Mouse (Mus musculus) hindbrain, embryonic 16.5 days (tissue): ENCODE measurements around the gene Tspan1. TPM values are rescaled to one million over a fixed set of nuclear protein-coding genes. Genes with fewer than 3 reads are reported as not detected.
A peak's percentile ranks its signal among the peaks of the same experiment; 100 is the strongest.

Experiments used
- ATAC-seq: fragments of 200-750 bp; cut with Nextera tagmentation; 2 replicates; pipeline ENCODE4 v1.8.0; 2017; ENCODE audit warnings: moderate TSS enrichment, moderate library complexity
- H3K27ac ChIP-seq: fragments of 300-500 bp; sonication (generic); 2 replicates; pipeline ENCODE4 v1.5.1; 2014; ENCODE audit warnings: low read depth, mild to moderate bottlenecking, control low read depth, low read length, moderate library complexity
- H3K27me3 ChIP-seq: fragments of 300-500 bp; sonication (generic); replicated peaks from 2 replicates; pipeline ENCODE4 v1.6.1; 2014; ENCODE audit warnings: low read length; ENCODE audit not compliant: control insufficient read depth, insufficient read depth
- H3K36me3 ChIP-seq: fragments of 300-500 bp; sonication (generic); 2 replicates; pipeline ENCODE4 v1.6.1; 2014; ENCODE audit warnings: mild to moderate bottlenecking, low read length, moderate library complexity, mixed read lengths; ENCODE audit not compliant: control insufficient read depth, insufficient read depth
- H3K4me1 ChIP-seq: fragments of 300-500 bp; sonication (generic); 2 replicates; pipeline ENCODE4 v1.6.1; 2014; ENCODE audit warnings: low read depth, low read length; ENCODE audit not compliant: control insufficient read depth, insufficient read depth
- H3K4me2 ChIP-seq: fragments of 300-500 bp; sonication (generic); 2 replicates; pipeline ENCODE4 v1.6.1; 2014; ENCODE audit warnings: mild to moderate bottlenecking, low read length, control low read depth, moderate library complexity
- H3K4me3 ChIP-seq: fragments of 300-500 bp; sonication (generic); 2 replicates; pipeline ENCODE4 v1.5.1; 2014; ENCODE audit warnings: mild to moderate bottlenecking, low read length, control low read depth, moderate library complexity
- H3K9ac ChIP-seq: fragments of 300-500 bp; sonication (generic); 2 replicates; pipeline ENCODE4 v1.6.1; 2014; ENCODE audit warnings: low read depth, mild to moderate bottlenecking, control low read depth, low read length, moderate library complexity
- H3K9me3 ChIP-seq: fragments of 300-500 bp; sonication (generic); 2 replicates; pipeline ENCODE4 v1.6.1; 2014; ENCODE audit warnings: mild to moderate bottlenecking, low read length, moderate library complexity; ENCODE audit not compliant: control insufficient read depth
- WGBS: fragments of 180-500 bp; shearing (Covaris S2); extraction: QIAGEN DNeasy Blood & Tissue Kit; methylation state at CpG from one replicate; pipeline ENCODE4 v1.1.7; 2014; 5-methylcytosine and 5-hydroxymethylcytosine counted together
- polyA plus RNA-seq: library from polyadenylated mRNA; unstranded; fragments of >200 nt; fragmentation: Nextera tagmentation; extraction: Ambion mirVana; gene quantifications from 2 replicates; pipeline ENCODE4 v1.2.1, GENCODE M21; 2015

Tspan1 gene
- polyA plus RNA-seq, 1 experiment from 2014 or later = 0.63 TPM

- 96% methylated on average over 15 of the region's 15 CpGs for WGBS
- Histone ChIP-seq H3K36me3 (peaks cover 40% of the 10 kb centered on the region), H3K4me1 (peaks cover 11% of the 10 kb centered on the region), H3K27me3 (no peaks in the 10 kb centered on the region), H3K4me2 (no peak overlapping the region), H3K9me3 (no peaks in the 10 kb centered on the region), H3K4me3 (no peak overlapping the region), H3K9ac (no peak overlapping the region), H3K27ac (no peak overlapping the region)
- ATAC-seq = no peak
These were observed 14.7 kb downstream of the Tspan1 start for GRCm38 (mm10) chr4:116152702-116153101.

GRCm38 (mm10) chr4:116151238-116151637 is 16.2 kb downstream of the Tspan1 start, which contains the start of gene Lurap1:
Lurap1 (minus strand) TSS chr4:116151338.
- Histone ChIP-seq H3K9ac (peak within 1 kb of the TSS; percentile 95), H3K4me1 (peaks cover 11% of the 10 kb centered on the region), H3K27ac (peak within 1 kb of the TSS; percentile 90), H3K9me3 (no peaks in the 10 kb centered on the region), H3K4me3 (peak within 1 kb of the TSS; percentile 83), H3K4me2 (peak within 1 kb of the TSS; percentile 82), H3K27me3 (no peaks in the 10 kb centered on the region), H3K36me3 (peaks cover 27% of the 10 kb centered on the region)
- no peak for ATAC-seq
- WGBS = 80% methylated on average over 6 of the region's 6 CpGs

GRCm38 (mm10) chr4:116150862-116151221 is 16.6 kb downstream of the Tspan1 start:
- 0 out of 2 replicates have a peak, but pooled peaks have one; percentile 18 for ATAC-seq
- WGBS = 13% methylated on average over 4 of the region's 4 CpGs
- Histone ChIP-seq H3K36me3 (peaks cover 23% of the 10 kb centered on the region), H3K4me3 (peak overlapping the region; percentile 83), H3K9ac (peak overlapping the region; percentile 95), H3K27ac (peak overlapping the region; percentile 90), H3K9me3 (no peaks in the 10 kb centered on the region), H3K27me3 (no peaks in the 10 kb centered on the region), H3K4me1 (peaks cover 11% of the 10 kb centered on the region), H3K4me2 (peak overlapping the region; percentile 82)

GRCm38 (mm10) chr4:116150156-116150861 is 17.1 kb downstream of the Tspan1 start:
- H3K9ac ChIP-seq = peak overlapping the region; percentile 95
- peak overlapping the region; percentile 90 for H3K27ac ChIP-seq
- peak overlapping the region; percentile 83 for H3K4me3 ChIP-seq
- peak; percentile 92 for ATAC-seq
- no peaks in the 10 kb centered on the region for H3K27me3 ChIP-seq
- H3K4me2 ChIP-seq = peak overlapping the region; percentile 82
- peaks cover 11% of the 10 kb centered on the region for H3K4me1 ChIP-seq
- no peaks in the 10 kb centered on the region for H3K9me3 ChIP-seq
- H3K36me3 ChIP-seq = peaks cover 20% of the 10 kb centered on the region; the same call in 1 of the 2 replicates
- WGBS = 0% methylated on average over 42 of the region's 73 CpGs

GRCm38 (mm10) chr4:116149812-116150155 is 17.6 kb downstream of the Tspan1 start:
- Histone ChIP-seq H3K9ac (peak overlapping the region; percentile 95), H3K27ac (peak overlapping the region; percentile 90), H3K4me1 (peaks cover 11% of the 10 kb centered on the region), H3K27me3 (no peaks in the 10 kb centered on the region), H3K4me3 (peak overlapping the region; percentile 83), H3K4me2 (peak overlapping the region; percentile 82), H3K9me3 (no peaks in the 10 kb centered on the region), H3K36me3 (peaks cover 15% of the 10 kb centered on the region; the same call in 1 of the 2 replicates)
- peak; percentile 21; the same call in 1 of the 2 replicates for ATAC-seq
- WGBS = 24% methylated on average over 6 of the region's 6 CpGs

GRCm38 (mm10) chr4:116143891-116144717 is 23.3 kb downstream of the Tspan1 start:
- H3K27me3 ChIP-seq = no peaks in the 10 kb centered on the region
- H3K27ac ChIP-seq = no peak overlapping the region
- no peaks in the 10 kb centered on the region for H3K9me3 ChIP-seq
- H3K4me1 ChIP-seq = peaks cover 5% of the 10 kb centered on the region; the same call in 1 of the 2 replicates
- H3K36me3 ChIP-seq = no peaks in the 10 kb centered on the region
- under 1% methylated on average over 39 of the region's 47 CpGs for WGBS
- ATAC-seq = peak; percentile 76
- H3K4me2 ChIP-seq = peak overlapping the region; percentile 94
- H3K9ac ChIP-seq = peak overlapping the region; percentile 68
- H3K4me3 ChIP-seq = peak overlapping the region; percentile 61

- Histone ChIP-seq H3K4me2 (peak overlapping the region; percentile 94), H3K36me3 (no peaks in the 10 kb centered on the region), H3K4me1 (peaks cover 5% of the 10 kb centered on the region; the same call in 1 of the 2 replicates), H3K27me3 (no peaks in the 10 kb centered on the region), H3K9me3 (no peaks in the 10 kb centered on the region), H3K27ac (no peak overlapping the region), H3K9ac (no peak overlapping the region), H3K4me3 (peak overlapping the region; percentile 61)
- ATAC-seq = peak; percentile 44
- WGBS = 20% methylated on average over 7 of the region's 7 CpGs
These were observed 24.0 kb downstream of the Tspan1 start for GRCm38 (mm10) chr4:116143317-116143811.

- no peak for ATAC-seq
- Histone ChIP-seq H3K9ac (no peak overlapping the region), H3K27ac (no peak overlapping the region), H3K4me1 (peaks cover 5% of the 10 kb centered on the region; the same call in 1 of the 2 replicates), H3K27me3 (no peaks in the 10 kb centered on the region), H3K4me2 (no peak overlapping the region), H3K9me3 (no peaks in the 10 kb centered on the region), H3K4me3 (no peak overlapping the region), H3K36me3 (no peaks in the 10 kb centered on the region)
- 65% methylated on average over 7 of the region's 7 CpGs for WGBS
These were observed 25.1 kb downstream of the Tspan1 start for GRCm38 (mm10) chr4:116142269-116142668.

- ATAC-seq = no peak
- Histone ChIP-seq H3K27me3 (no peaks in the 10 kb centered on the region), H3K27ac (no peak overlapping the region), H3K4me2 (no peak overlapping the region), H3K36me3 (no peaks in the 10 kb centered on the region), H3K4me3 (no peak overlapping the region), H3K4me1 (peaks cover 5% of the 10 kb centered on the region; the same call in 1 of the 2 replicates), H3K9me3 (no peaks in the 10 kb centered on the region), H3K9ac (no peak overlapping the region)
- WGBS = 89% methylated on average over 1 of the region's 1 CpGs
These were observed 25.7 kb downstream of the Tspan1 start for GRCm38 (mm10) chr4:116141736-116142135.
